Mouse (Mus musculus): Measurements from ENCODE around the gene 3110009E18Rik. TPM values are rescaled to one million over a fixed set of nuclear protein-coding genes. Genes with fewer than 3 reads are reported as not detected.

Gene 3110009E18Rik
- total RNA-seq (2021): 1 to 10 TPM; 6.2 to 8.7 TPM

- intact Hi-C loops (cut with DNase I): no loop called here
- DNase-seq (ENCODE audit: low spot score in 2 of 2): peak; percentile 96 to 97
These were observed at the start of gene 3110009E18Rik, which contains the start of gene Dbi for GRCm38 (mm10) chr1:120120969-120121811. TSS of gene 3110009E18Rik (plus strand) at chr1:120121187. TSS of gene Dbi (minus strand) at chr1:120121078.

- intact Hi-C loops (cut with DNase I): no loop called here
- DNase-seq (ENCODE audit: low spot score in 2 of 2): no peak
These were observed 48.1 kb upstream of the 3110009E18Rik start for GRCm38 (mm10) chr1:120072900-120073299.

- intact Hi-C loops (cut with DNase I): no loop called here
These were observed 47.3 kb upstream of the 3110009E18Rik start, which contains the start of gene Tmem37 for GRCm38 (mm10) chr1:120073519-120074306. TSS of gene Tmem37 (minus strand) at chr1:120074074.

GRCm38 (mm10) chr1:120074307-120074702 is 46.7 kb upstream of the 3110009E18Rik start:
- DNase-seq (ENCODE audit: low spot score in 2 of 2): no peak
- intact Hi-C loops (cut with DNase I): no loop called here

More at GRCm38 (mm10) chr1:120073519-120074306, 47.3 kb upstream of the 3110009E18Rik start, which contains the start of gene Tmem37:
- peak in 1 of 2 experiments; percentile 21 for DNase-seq (ENCODE audit: low spot score in 2 of 2)

- intact Hi-C loops (cut with DNase I): no loop called here
These were observed 46.1 kb upstream of the 3110009E18Rik start for GRCm38 (mm10) chr1:120074931-120075330.

GRCm38 (mm10) chr1:120075507-120075906 is 45.5 kb upstream of the 3110009E18Rik start:
- no peak for DNase-seq (ENCODE audit: low spot score in 2 of 2)
- intact Hi-C loops (cut with DNase I): no loop called here

More at GRCm38 (mm10) chr1:120074931-120075330, 46.1 kb upstream of the 3110009E18Rik start:
- DNase-seq (ENCODE audit: low spot score in 2 of 2): no peak

- intact Hi-C loops (cut with DNase I): no loop called here
- DNase-seq (ENCODE audit: low spot score in 2 of 2): no peak
These were observed 43.1 kb upstream of the 3110009E18Rik start for GRCm38 (mm10) chr1:120077746-120078410.

GRCm38 (mm10) chr1:120080632-120081031 is 40.4 kb upstream of the 3110009E18Rik start:
- DNase-seq (ENCODE audit: low spot score in 2 of 2): no peak
- intact Hi-C loops (cut with DNase I): no loop called here

GRCm38 (mm10) chr1:120082957-120083585 is 37.9 kb upstream of the 3110009E18Rik start:
- DNase-seq (ENCODE audit: low spot score in 2 of 2): no peak
- intact Hi-C loops (cut with DNase I): no loop called here

- DNase-seq (ENCODE audit: low spot score in 2 of 2): no peak
- intact Hi-C loops (cut with DNase I): no loop called here
These were observed 37.0 kb upstream of the 3110009E18Rik start for GRCm38 (mm10) chr1:120083921-120084517.

GRCm38 (mm10) chr1:120085696-120086095 is 35.3 kb upstream of the 3110009E18Rik start:
- intact Hi-C loops (cut with DNase I): no loop called here
- DNase-seq (ENCODE audit: low spot score in 2 of 2): no peak

- intact Hi-C loops (cut with DNase I): no loop called here
These were observed 34.3 kb upstream of the 3110009E18Rik start for GRCm38 (mm10) chr1:120086644-120087043.

GRCm38 (mm10) chr1:120089180-120089579 is 31.8 kb upstream of the 3110009E18Rik start:
- intact Hi-C loops (cut with DNase I): no loop called here

More at GRCm38 (mm10) chr1:120086644-120087043, 34.3 kb upstream of the 3110009E18Rik start:
- DNase-seq (ENCODE audit: low spot score in 2 of 2): no peak

GRCm38 (mm10) chr1:120090880-120091570 is 30.0 kb upstream of the 3110009E18Rik start:
- intact Hi-C loops (cut with DNase I): no loop called here
- no peak for DNase-seq (ENCODE audit: low spot score in 2 of 2)

More at GRCm38 (mm10) chr1:120089180-120089579, 31.8 kb upstream of the 3110009E18Rik start:
- no peak for DNase-seq (ENCODE audit: low spot score in 2 of 2)

GRCm38 (mm10) chr1:120093482-120094134 is 27.4 kb upstream of the 3110009E18Rik start:
- intact Hi-C loops (cut with DNase I): loop anchor here (1.0 kb wide), 1 partner anchor 60 kb away; no protein-coding TSS in a partner anchor
- peak; percentile 78 to 83 for DNase-seq (ENCODE audit: low spot score in 2 of 2)

- DNase-seq (ENCODE audit: low spot score in 2 of 2): no peak
- intact Hi-C loops (cut with DNase I): no loop called here
These were observed 26.1 kb upstream of the 3110009E18Rik start for GRCm38 (mm10) chr1:120094920-120095319.

- intact Hi-C loops (cut with DNase I): loop anchor here (2.0 kb wide), 1 partner anchor 48 kb away; no protein-coding TSS in a partner anchor
- peak; percentile 46 to 65 for DNase-seq (ENCODE audit: low spot score in 2 of 2)
These were observed 22.7 kb upstream of the 3110009E18Rik start for GRCm38 (mm10) chr1:120098327-120098726.

All from left cerebral cortex, postnatal 36 days (tissue).